Mouse (Mus musculus): ENCODE measurements around the gene Senp1. TPM values are rescaled to one million over a fixed set of nuclear protein-coding genes. Genes with fewer than 3 reads are reported as not detected.

Senp1 gene
- polyA plus RNA-seq, 1 experiment from 2014 or later, result 16.7 TPM

Other genes starting within 250 kb of the Senp1 start
- 20.4 and 34.5 TPM in 2 replicates for gene Hdac7, start 249.2 kb downstream of the Senp1 start, polyA plus RNA-seq (2015; fragmentation: Nextera tagmentation; extraction: Ambion mirVana)
- gene Vdr, start 183.1 kb downstream of the Senp1 start, polyA plus RNA-seq (2015; fragmentation: Nextera tagmentation; extraction: Ambion mirVana), result 1.2 and 1.3 TPM in 2 replicates
- gene Tmem106c, start 129.5 kb downstream of the Senp1 start, polyA plus RNA-seq (2015; fragmentation: Nextera tagmentation; extraction: Ambion mirVana), result 31.9 and 40.5 TPM in 2 replicates
- 8.3 and 35.1 TPM in 2 replicates for gene Col2a1, start 89.0 kb downstream of the Senp1 start, polyA plus RNA-seq (2015; fragmentation: Nextera tagmentation; extraction: Ambion mirVana)
- 119 and 127 TPM in 2 replicates for gene Pfkm, start 1.2 kb downstream of the Senp1 start, polyA plus RNA-seq (2015; fragmentation: Nextera tagmentation; extraction: Ambion mirVana)
- 77.6 and 78.1 TPM in 2 replicates for gene Asb8, start 71.9 kb upstream of the Senp1 start, polyA plus RNA-seq (2015; fragmentation: Nextera tagmentation; extraction: Ambion mirVana)
- gene Ccdc184, start 73.4 kb upstream of the Senp1 start, polyA plus RNA-seq (2015; fragmentation: Nextera tagmentation; extraction: Ambion mirVana), result 1.6 and 1.7 TPM in 2 replicates
- gene Olfr288, start 101.8 kb upstream of the Senp1 start, polyA plus RNA-seq (2015; fragmentation: Nextera tagmentation; extraction: Ambion mirVana), result not detected in 2 replicates
- gene Gm44579, start 127.2 kb upstream of the Senp1 start, polyA plus RNA-seq (2015; fragmentation: Nextera tagmentation; extraction: Ambion mirVana), result not detected in 2 replicates
- gene Olfr287, start 127.3 kb upstream of the Senp1 start, polyA plus RNA-seq (2015; fragmentation: Nextera tagmentation; extraction: Ambion mirVana), result not detected in 2 replicates
- not detected in 2 replicates for gene Olfr286, start 140.7 kb upstream of the Senp1 start, polyA plus RNA-seq (2015; fragmentation: Nextera tagmentation; extraction: Ambion mirVana)
- not detected in 2 replicates for gene H1fnt, start 163.5 kb upstream of the Senp1 start, polyA plus RNA-seq (2015; fragmentation: Nextera tagmentation; extraction: Ambion mirVana)
- 1.1 and 1.8 TPM in 2 replicates for gene Zfp641, start 202.4 kb upstream of the Senp1 start, polyA plus RNA-seq (2015; fragmentation: Nextera tagmentation; extraction: Ambion mirVana)
- gene Olfr285, start 223.6 kb upstream of the Senp1 start, polyA plus RNA-seq (2015; fragmentation: Nextera tagmentation; extraction: Ambion mirVana), result not detected in 2 replicates
- not detected in 2 replicates for gene Olfr284, start 247.2 kb upstream of the Senp1 start, polyA plus RNA-seq (2015; fragmentation: Nextera tagmentation; extraction: Ambion mirVana)